Mouse (Mus musculus) WW6 (cell line): ENCODE results near the gene Olfr221.
"Not testable (repeated sequence)": the region's sequence is repeated elsewhere in the genome, so short reads cannot be mapped to it uniquely, and the experiment has no call there.

Source experiments
- DNase-seq: peaks from one replicate; pipeline ENCODE4 v3.0.0-alpha.2; 2013; ENCODE audit warnings: low read depth, low spot score

Olfr221 gene

GRCm38 (mm10) chr14:52042359-52042758, at the start of gene Olfr221:
Gene Olfr221, minus strand, starts transcription at chr14:52042459.
- not testable (repeated sequence) for DNase-seq

- DNase-seq = no peak
These were observed 40.8 kb upstream of the Olfr221 start for GRCm38 (mm10) chr14:52083083-52083482.

GRCm38 (mm10) chr14:52071599-52072137, 29.4 kb upstream of the Olfr221 start:
- DNase-seq = no peak

DNA sequence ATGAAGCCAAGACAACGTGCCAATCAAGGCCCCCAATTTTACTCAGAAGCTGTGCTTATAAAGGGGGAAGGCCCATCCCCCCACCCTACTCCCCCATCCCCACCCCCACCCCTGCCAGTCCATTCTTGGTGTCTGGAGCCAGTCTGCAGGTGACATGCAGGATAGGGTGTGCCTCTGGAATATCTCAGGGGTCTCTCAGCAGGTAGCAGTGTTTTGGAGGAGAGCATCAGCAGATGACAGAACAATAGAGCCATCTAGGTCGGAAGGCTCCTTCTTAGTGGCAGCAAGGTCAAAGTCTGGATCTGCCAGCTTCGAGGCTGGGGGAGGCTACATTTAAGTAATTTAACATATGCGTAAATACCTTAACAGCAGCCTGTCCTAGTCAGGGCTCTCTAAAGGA, 23.9 kb upstream of the Olfr221 start:
- no peak for DNase-seq

- no peak for DNase-seq
These were observed 19.5 kb upstream of the Olfr221 start for GRCm38 (mm10) chr14:52061798-52062197.

DNA sequence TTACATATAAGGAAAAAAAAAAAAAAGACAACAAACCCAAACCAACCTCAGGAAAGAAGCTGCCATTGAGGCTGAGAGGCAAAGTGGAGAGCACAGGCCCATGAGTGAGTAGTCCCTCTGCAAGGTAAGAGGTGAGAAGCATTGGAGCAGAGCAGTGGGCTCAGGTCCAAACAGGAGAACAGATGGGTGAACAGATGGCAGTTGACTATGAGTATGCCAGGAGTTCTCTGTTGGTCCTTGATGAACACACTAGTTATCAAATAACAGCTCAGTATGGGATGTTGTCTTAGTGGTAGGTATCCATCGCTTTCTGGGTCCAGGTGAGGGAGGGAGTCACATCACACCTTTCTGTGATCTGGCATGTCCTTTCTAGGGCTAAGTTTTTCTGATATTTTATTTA, 18.5 kb upstream of the Olfr221 start:
- DNase-seq = no peak

- DNase-seq = no peak
These were observed 17.7 kb upstream of the Olfr221 start for GRCm38 (mm10) chr14:52059982-52060381.

DNA sequence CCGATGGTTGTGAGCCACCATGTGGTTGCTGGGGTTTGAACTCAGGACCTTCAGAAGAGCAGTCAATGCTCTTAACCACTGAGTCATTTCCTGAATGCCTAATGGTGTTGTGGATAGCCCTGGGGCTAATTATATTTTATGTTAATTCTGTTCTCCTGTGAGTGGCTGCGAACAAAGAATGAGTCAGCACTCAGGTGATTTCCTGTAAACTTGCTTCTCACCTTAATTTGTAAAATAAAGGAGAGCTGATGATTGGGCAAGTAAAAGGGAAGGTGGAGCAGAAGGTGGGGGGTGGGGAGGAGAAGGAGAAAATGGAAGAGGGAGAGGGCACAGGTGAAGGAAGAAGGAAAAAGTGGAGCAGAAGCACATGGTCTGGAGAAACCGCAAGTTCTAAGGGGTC, 10.5 kb upstream of the Olfr221 start:
- DNase-seq = not testable (repeated sequence)

DNA sequence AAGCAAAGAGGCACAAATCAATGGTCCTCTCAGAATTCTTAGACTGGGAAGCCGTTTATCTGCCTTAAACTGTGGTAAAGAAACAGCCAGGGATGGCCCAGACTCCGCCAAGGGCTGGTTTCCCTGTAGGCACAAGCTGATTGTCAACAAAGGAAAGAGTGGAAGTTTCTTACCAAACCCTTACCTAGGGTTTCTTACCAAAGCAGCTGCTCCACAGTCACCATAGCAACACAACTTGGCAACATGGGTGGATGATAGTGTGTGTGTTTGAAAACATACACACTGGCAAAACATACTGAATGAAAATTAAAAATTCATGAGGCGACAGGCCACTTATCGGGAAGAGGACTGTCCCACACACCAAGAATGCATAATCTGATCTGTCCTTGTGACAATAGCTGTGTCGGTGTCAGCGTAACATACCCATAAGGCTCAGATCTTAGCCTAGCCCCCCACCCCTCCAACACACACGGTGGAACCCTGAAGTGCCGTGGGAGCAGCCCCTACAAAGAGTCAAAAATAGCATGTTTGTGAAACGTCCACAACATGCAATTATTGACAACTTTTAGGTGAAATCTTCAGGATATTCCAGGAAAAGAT, 3.8 kb upstream of the Olfr221 start:
- DNase-seq = no peak

DNA sequence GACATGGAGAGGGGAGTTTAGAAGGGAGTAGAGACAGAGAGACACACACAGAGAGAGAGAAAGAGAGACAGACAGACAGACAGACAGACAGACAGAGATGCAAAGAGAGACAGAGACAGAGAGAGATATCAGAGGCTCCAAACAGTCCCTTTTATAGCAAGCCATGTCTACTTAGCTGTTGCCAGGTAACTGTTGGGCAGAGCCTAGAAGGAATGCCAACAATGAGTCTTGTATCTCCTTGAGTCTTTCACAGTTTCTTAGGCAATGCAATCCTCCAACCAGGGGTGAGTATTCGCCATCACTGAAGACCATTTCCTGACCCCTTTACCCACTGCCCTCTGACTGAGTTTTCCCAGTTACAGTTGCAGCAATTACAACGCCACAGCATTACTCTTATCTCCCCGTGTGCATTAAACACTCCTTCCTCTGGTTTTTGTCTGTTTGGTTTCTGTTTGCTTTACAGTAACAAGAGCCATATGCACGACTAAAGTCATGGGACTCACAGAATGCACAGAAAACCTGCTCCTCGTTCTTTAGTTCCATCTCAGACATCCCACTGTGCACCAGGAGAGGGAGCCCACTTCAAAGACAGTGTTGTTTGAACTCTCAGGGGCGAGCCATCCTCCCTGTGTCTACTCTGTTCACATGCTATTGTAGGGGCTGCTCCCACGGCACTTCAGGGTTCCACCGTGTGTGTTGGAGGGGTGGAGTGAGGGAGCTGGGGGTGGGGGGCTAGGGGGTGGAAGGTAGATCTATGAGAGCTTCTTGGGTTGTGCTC, 2.8 kb upstream of the Olfr221 start:
- DNase-seq = no peak

DNA sequence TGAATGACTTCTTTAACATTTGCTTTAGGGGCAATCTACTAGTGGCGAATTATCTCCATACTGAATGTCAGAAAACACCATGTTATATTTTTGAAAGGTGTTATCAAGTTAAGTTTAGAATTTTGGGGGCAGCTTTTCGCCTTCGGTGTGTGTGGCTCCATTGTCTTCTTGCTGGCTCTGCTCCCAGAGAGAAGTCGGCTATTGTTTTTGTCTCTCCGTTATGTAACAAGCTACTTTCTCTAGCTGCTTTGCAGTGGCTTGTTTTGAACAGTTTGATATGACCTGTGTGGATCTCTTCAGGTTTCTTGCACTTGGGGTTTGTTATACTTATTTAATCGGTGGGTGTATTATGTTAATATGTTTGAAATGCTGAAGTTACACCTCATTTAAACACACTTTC, 1.2 kb upstream of the Olfr221 start:
- DNase-seq = no peak

DNA sequence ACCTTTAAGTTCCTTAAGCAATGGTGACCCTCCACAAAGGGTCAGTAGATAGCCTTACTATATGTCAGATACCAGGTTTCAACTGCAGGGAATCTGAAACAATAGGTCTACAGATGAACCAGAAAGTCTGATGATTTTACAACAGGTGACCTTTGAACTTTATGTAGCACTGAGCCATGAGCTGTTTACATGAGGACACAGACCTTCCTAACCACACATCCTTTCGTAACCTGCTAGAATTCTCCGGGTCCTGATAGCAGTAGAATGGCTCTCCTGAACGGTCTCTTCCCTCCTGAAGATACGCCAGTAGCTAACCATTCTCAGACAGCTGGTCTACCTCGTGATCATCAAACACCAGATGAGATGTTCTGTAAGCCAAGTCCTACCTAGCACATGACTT, 2.9 kb downstream of the Olfr221 start:
- no peak for DNase-seq

DNA sequence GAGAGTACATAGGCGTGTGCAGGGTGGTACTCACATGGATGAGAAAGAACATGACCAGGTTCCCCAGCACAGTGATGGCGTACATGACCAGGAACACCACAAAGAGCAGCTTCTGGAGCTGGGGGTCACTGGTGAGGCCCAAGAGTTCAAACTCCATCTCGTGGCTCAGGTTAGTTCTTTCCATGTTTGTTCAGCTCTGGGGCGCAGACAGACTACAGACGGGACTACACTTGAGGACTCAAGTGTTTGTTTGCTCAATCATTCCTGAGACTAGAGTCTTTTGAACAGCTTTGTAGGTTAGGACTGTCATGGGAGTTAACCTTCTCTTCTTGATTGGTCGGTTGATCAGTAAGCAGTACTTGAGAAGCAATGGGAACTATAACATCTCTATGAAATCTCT, 6.3 kb downstream of the Olfr221 start:
- no peak for DNase-seq

- no peak for DNase-seq
These were observed 15.9 kb downstream of the Olfr221 start for GRCm38 (mm10) chr14:52026342-52026741.

DNA sequence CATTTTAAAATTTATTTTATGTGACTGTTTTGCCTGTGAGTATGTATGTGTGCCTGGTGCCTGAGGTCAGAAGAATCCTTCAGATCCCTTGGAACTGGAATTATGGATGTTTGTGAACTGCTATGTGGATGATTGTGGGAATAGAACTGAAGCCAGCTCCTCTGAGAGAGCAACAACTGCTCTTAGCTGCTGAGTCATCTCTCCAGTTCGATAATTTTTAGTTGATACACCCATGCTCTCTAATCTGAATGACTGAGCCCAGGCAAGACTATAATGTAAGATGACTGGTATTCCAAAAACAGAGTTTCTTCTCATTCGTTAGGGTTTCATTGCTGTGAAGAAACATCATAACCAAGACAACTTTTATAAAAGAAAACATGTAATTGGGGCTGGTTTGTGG, 18.1 kb downstream of the Olfr221 start:
- no peak for DNase-seq

GRCm38 (mm10) chr14:52022709-52023459, 19.4 kb downstream of the Olfr221 start:
- DNase-seq = no peak

- no peak for DNase-seq
These were observed 20.0 kb downstream of the Olfr221 start for GRCm38 (mm10) chr14:52022244-52022708.

DNA sequence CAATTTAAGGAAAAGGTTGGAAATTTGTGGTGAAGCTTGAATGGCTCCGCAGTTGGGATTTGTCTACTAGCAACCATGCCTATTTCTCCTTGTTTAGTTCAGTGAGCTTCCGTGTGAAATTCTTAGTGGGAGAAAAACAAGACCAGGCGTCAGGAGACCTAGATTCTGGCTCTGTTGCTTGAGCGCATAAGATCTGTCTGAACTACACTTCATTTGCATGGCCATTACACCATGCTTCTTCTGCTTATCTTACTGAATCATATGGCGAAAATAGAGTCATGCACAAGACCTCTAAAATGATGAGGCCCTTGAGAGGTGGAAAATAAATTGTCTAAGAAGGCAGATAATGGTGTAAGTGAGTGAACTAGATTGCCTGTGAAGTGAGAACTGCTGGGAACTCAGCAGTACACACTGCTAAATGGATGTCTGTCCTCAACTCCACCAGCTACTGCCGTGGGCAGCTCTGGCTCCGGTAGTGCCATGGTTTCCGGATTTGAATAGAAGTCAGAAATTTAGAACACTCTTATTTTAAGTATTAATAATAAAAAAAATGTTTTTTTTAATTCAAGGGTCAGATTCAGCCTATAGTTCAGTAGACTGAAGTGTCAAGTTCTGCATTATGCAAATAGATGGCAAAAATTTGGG, 20.6 kb downstream of the Olfr221 start:
- DNase-seq = no peak

DNA sequence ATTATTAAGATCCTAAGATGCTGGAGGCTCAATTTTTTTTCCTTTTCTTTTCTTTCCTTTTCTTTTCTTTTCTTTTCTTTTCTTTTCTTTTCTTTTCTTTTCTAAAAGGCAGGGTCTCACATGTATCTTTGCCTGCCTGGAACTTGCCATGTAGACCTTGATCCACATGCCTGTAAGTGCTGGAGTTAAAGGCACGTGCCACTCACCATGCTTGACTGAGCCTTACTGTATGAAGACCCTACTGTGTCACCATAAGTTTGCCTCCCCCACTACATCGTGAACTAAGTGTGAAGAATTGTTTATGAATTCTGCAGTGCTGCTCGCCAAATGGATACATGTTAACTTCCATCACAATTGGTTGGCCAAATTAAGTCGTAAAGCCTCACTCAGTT, 21.1 kb downstream of the Olfr221 start:
- no peak for DNase-seq

DNA sequence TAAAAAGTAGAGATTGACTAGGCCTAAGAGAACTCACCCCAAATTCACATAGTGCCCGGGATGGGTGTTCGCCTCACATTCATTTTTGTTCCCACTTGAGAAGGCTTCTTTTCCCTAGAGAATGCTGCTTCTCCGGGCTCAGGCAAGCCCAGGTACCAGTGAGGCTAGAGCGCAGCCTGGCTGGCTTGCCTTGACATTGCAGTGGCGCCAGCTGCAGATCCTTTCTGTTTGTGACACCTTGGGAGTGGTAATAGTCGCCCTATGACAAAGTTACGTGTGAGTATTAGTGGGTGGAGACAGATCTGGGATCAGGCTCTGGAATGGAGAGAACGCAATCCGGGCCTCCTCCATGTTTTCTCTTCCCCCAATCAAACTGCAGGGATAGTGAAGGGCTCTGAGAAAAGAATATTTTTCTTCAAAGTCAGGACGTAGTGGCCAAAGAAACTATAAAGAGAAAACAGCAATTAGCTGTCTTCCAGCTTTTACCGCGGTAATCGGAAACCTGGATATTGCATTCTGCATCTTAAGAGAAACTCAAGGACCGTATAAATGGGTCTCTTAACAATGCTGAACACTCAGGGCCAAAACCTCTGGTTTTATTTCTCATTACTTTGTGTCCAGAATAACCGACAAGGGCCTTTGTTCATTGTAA, 21.6 kb downstream of the Olfr221 start, which contains the start of gene Zfp219:
TSS of gene Zfp219 (minus strand) at position 248 of the 652 bp plus-strand sequence.
- no peak for DNase-seq
